Mouse (Mus musculus): ENCODE measurements at regions not wholly inside any gene's neighbourhood (a gene's known extent, or its start where the extent isn't known, plus 50 kb on each side); places are given as distances from the start of the nearest gene placed in this dataset.

- H3K4me3 ChIP-seq = no peak overlapping the region
- DNase-seq (ENCODE audit: low spot score in 2 of 2) = no peak
- TF ChIP-seq CTCF (conservative IDR thresholded peaks at IDR 0.05) = no peak
- H3K27ac ChIP-seq = no peak overlapping the region
These were observed 117.7 kb upstream of the Usp25 start for GRCm38 (mm10) chr16:76895781-76896180.

GRCm38 (mm10) chr16:76878576-76878975, 134.9 kb upstream of the Usp25 start:
- Histone ChIP-seq H3K4me3 (no peak overlapping the region), H3K27ac (no peak overlapping the region)
- TF ChIP-seq CTCF (conservative IDR thresholded peaks at IDR 0.05) = no peak
- DNase-seq (ENCODE audit: low spot score in 2 of 2) = no peak

GRCm38 (mm10) chr16:76875397-76876018, 138.0 kb upstream of the Usp25 start:
- H3K4me3 ChIP-seq = no peak overlapping the region
- H3K27ac ChIP-seq = no peak overlapping the region
- no peak for DNase-seq (ENCODE audit: low spot score in 2 of 2)
- no peak for TF ChIP-seq CTCF (conservative IDR thresholded peaks at IDR 0.05)

GRCm38 (mm10) chr16:76866465-76866802, 147.1 kb upstream of the Usp25 start:
- H3K4me3 ChIP-seq = peak overlapping the region; percentile 20; the same call in 1 of the 2 replicates
- H3K27ac ChIP-seq = peak overlapping the region; percentile 3
- no peak for TF ChIP-seq CTCF (conservative IDR thresholded peaks at IDR 0.05)
- DNase-seq (ENCODE audit: low spot score in 2 of 2) = peak; percentile 10 to 12

- Histone ChIP-seq H3K27ac (peak overlapping the region; percentile 3), H3K4me3 (peak overlapping the region; percentile 42)
- TF ChIP-seq CTCF (conservative IDR thresholded peaks at IDR 0.05) = peak; percentile 75
- DNase-seq (ENCODE audit: low spot score in 2 of 2) = peak; percentile 46 to 50
These were observed 147.6 kb upstream of the Usp25 start for GRCm38 (mm10) chr16:76865731-76866464.

GRCm38 (mm10) chr16:76864392-76864791, 149.1 kb upstream of the Usp25 start:
- DNase-seq (ENCODE audit: low spot score in 2 of 2) = no peak
- Histone ChIP-seq H3K27ac (no peak overlapping the region), H3K4me3 (no peak overlapping the region)
- no peak for TF ChIP-seq CTCF (conservative IDR thresholded peaks at IDR 0.05)

- H3K27ac ChIP-seq = no peak overlapping the region
- DNase-seq (ENCODE audit: low spot score in 2 of 2) = no peak
- TF ChIP-seq CTCF (conservative IDR thresholded peaks at IDR 0.05) = no peak
- H3K4me3 ChIP-seq = no peak overlapping the region
These were observed 157.7 kb upstream of the Usp25 start for GRCm38 (mm10) chr16:76855797-76856196.

GRCm38 (mm10) chr16:76851396-76851795, 162.1 kb upstream of the Usp25 start:
- no peak for DNase-seq (ENCODE audit: low spot score in 2 of 2)
- Histone ChIP-seq H3K27ac (no peak overlapping the region), H3K4me3 (no peak overlapping the region)
- no peak for TF ChIP-seq CTCF (conservative IDR thresholded peaks at IDR 0.05)

- H3K4me3 ChIP-seq = no peak overlapping the region
- no peak for TF ChIP-seq CTCF (conservative IDR thresholded peaks at IDR 0.05)
- DNase-seq (ENCODE audit: low spot score in 2 of 2) = no peak
- no peak overlapping the region for H3K27ac ChIP-seq
These were observed 176.1 kb upstream of the Usp25 start for GRCm38 (mm10) chr16:76837450-76837849.

- TF ChIP-seq CTCF (conservative IDR thresholded peaks at IDR 0.05) = no peak
- no peak overlapping the region for H3K4me3 ChIP-seq
- H3K27ac ChIP-seq = no peak overlapping the region
- DNase-seq (ENCODE audit: low spot score in 2 of 2) = no peak
These were observed 183.1 kb upstream of the Usp25 start for GRCm38 (mm10) chr16:76830371-76830770.

GRCm38 (mm10) chr16:76827674-76828441, 185.6 kb upstream of the Usp25 start:
- peak in 1 of 2 experiments; percentile 4 for DNase-seq (ENCODE audit: low spot score in 2 of 2)
- H3K4me3 ChIP-seq = no peak overlapping the region
- no peak overlapping the region for H3K27ac ChIP-seq
- TF ChIP-seq CTCF (conservative IDR thresholded peaks at IDR 0.05) = no peak

GRCm38 (mm10) chr16:76821261-76821660, 192.2 kb upstream of the Usp25 start:
- no peak for DNase-seq (ENCODE audit: low spot score in 2 of 2)
- H3K27ac ChIP-seq = no peak overlapping the region
- TF ChIP-seq CTCF (conservative IDR thresholded peaks at IDR 0.05) = no peak
- H3K4me3 ChIP-seq = no peak overlapping the region

Measured in layer of hippocampus, adult 2 months (tissue).